Mouse (Mus musculus): ENCODE measurements around the gene Vps4b. TPM values are rescaled to one million over a fixed set of nuclear protein-coding genes. Genes with fewer than 3 reads are reported as not detected.
"Not testable (repeated sequence)": the region's sequence is repeated elsewhere in the genome, so short reads cannot be mapped to it uniquely, and the experiment has no call there.

The Vps4b gene
- total RNA-seq, 1 experiment from 2014 or later: 156 TPM

DNA sequence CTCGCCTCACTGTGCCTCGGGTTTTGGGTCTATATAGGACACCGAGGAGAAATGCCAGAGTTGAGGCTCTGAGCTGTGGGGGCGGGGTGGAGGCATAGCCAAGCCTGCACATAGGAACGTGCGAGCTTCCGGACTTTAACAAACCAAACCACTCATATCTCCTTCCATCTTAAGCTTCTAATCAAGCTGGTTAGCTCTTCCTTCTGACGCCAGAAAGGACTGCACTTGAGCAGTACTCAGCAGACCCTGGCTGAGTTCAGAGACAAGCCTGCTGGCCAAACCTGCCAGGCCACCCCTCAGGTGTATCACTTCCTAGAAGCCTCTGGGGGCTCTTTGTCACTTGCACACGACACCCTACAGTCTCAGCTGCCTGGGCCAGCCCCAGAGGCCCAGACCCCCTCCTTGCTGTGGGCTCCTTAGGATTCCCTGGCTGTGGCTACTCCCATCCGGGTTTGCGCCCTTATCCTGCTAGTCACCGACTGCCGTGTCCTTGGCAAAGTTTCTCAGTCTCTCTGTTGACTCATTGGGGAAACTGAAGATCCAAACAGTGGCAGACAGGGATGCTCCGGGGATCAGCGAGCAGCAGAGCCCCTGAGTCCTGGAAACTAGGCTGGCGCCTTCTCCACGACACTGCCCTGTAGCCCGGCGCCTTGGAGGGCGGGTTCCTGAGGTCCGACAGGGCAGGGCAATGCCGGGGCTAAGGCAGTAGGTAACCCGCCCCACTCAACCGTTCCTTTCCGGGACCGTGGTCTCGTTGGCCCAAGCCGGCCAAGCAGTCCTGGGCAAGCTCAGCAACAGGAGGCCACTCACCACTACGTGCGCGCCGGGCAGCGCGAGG, 37.6 kb downstream of the Vps4b start:
- peak; percentile 7; the same call in 1 of the 2 replicates for ATAC-seq (ENCODE audit: extremely low read depth, insufficient number of reproducible peaks, low FRiP score, poor library complexity, severe bottlenecking)

DNA sequence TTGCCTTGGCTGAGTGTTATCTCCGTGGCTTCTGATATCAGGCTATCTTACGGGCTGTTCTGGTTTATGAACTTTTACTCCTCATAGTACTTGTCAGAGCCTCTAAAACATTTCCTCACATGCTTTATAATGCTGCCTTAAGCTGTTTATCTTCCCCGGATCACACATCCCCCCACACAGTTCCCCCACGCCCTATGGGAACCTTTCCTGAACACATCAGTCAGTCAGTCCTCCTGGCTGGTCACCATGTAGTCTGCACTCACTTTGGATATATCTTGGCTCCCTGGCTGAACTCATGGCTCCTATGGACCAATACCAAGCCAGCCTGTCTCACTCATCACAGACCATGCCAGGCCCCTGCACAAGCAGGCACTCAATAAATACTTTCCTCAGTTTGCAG, 39.9 kb downstream of the Vps4b start:
- ATAC-seq (ENCODE audit: extremely low read depth, insufficient number of reproducible peaks, low FRiP score, poor library complexity, severe bottlenecking): no peak

DNA sequence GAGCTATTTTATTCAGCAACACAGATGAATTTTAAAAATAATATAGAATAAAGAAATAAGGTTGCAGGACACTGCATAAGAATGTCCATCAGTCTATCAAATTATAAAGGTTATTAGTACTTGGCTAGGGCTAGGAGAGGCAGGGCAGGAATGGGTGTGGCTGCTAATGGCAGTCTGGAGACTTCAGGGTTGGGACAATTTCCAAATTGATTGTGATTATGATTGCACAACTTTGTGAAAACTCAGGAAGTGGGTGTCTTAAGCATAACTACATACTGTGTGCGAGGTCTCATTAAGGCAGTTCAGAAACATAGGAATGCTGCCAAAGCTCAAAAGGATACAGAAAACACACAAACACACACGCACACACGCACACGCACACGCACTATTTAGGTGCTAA, 44.5 kb downstream of the Vps4b start:
- ATAC-seq (ENCODE audit: extremely low read depth, insufficient number of reproducible peaks, low FRiP score, poor library complexity, severe bottlenecking): no peak

DNA sequence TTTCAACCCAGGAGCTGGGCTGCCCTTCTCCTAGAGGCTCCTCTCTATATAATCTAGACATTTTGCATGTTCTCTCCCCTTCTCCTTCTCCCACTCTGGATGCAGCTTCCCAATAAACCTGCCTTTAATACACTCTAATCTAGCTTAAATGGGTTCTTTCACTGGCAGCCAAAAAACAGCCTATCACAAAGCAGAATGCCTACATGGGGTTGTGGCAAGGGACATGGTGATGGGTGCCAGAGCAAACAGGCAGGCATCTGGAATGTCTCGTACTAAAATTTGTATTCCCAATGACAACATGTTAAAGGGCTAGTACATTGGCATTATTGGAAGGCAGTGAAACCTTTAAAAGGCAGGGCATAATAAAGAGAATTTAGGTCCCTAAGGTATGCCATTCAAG, 45.9 kb downstream of the Vps4b start:
- no peak for ATAC-seq (ENCODE audit: extremely low read depth, insufficient number of reproducible peaks, low FRiP score, poor library complexity, severe bottlenecking)

DNA sequence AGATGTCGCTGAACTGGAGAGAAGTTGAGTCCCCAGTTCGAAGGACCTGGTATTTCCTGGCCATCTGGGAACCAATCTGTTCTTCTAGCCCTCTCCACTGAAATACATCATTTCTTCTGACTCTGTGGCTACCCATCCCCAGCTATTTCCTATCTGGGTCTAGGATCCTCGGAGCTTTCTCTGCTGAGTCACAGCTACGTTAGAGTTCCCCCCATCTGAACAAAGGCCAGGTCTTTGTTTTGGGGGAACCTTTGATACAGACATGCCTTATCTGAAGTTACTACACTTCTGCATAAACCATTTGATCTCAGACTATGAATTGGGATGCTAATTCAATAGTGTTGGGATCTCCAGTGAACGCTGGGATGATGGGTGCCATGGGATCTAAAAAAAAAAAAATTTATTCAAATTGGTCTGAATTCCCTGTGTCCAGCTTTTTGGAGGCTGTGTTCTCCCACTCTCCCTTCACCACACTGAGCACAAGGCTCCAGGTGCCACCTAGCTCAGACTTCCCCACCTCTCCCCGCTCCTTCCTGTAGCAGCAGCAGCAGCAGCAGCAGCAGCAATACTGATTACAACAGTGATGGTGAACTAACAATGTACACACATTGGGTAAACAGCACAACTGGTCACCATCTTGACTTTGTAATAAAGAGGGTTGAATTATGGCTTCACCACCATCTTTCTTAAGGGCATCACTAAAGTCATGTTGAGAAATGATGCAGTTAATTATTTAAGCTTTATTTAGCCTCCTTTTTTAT, 47.8 kb downstream of the Vps4b start:
- ATAC-seq (ENCODE audit: extremely low read depth, insufficient number of reproducible peaks, low FRiP score, poor library complexity, severe bottlenecking): no peak

DNA sequence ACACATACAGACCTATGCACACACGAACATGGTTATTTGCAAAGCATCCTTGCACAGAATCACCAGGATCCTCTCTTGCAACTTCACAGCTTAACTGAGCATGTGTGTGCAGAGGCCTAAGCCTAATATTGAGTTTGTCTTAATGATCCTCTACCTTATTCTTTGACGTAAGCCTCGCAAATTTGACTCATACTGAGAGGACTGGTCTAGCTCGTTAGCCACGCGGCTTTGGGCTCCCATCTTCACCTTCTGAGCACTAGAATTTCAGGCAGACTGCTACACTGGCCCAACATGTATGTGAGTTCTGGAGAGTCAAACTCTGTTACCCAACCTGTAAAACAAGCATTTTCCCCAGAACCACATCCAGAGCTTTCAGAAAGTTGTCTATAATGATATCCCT, 53.5 kb downstream of the Vps4b start:
- ATAC-seq (ENCODE audit: extremely low read depth, insufficient number of reproducible peaks, low FRiP score, poor library complexity, severe bottlenecking): no peak

DNA sequence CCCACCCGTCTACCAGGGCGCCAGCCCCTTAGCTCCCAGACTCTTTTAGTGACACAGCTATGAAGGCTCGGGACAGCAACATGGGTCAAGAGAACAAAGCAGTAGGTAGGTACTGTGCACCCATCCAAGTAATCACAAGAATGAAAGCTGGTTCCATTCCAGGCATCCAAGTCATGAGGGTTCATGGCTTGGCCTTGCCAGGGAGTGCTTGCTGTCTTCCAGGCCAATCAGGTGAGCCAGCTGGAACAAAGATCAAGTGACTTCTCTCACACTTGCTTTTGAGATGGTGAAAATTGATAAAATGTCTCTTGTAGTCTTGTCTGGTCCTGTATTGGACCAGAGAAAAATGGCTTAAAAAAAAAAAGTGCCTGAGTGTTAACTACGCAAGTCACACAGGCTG, 55.8 kb downstream of the Vps4b start:
- ATAC-seq (ENCODE audit: extremely low read depth, insufficient number of reproducible peaks, low FRiP score, poor library complexity, severe bottlenecking): no peak

DNA sequence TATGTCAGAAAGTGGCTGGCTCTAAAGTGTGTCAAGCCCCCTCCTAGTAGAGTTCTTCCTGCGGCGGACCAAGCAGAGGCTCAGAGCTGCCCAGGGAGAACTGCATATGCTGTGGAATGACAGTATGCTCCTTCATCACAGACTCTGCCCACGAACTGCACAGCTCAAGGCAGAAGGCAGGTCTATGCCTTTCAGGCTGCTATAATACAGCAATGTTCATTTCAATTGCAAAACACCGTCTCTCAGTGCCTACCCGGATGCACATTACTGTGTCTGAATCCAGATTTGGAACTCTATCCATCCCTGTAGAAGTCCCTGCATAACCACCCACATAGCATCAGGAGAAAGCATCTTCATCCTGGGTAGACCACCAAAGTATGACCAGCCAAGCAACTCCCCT, 56.7 kb downstream of the Vps4b start:
- ATAC-seq (ENCODE audit: extremely low read depth, insufficient number of reproducible peaks, low FRiP score, poor library complexity, severe bottlenecking): no peak

DNA sequence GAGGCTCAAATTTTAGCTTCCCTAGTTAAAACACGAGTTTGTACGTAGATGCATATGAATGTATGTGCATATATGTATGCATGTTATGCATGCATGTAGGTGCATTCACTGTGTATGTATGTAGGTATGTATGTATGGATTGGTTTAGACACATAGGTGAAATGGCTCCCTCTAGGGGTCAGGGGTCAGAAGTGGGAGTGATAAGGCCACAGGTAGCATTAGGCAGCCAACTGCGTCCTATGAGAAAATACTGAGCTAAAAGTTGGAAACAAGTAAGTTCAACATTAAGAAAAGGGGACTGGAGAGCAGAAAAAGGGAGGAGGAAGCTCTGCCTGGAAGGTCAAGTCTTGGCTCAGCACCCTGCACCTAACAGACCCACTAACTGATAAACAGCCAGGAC, 58.4 kb downstream of the Vps4b start:
- peak; percentile 52 for ATAC-seq (ENCODE audit: extremely low read depth, insufficient number of reproducible peaks, low FRiP score, poor library complexity, severe bottlenecking)

DNA sequence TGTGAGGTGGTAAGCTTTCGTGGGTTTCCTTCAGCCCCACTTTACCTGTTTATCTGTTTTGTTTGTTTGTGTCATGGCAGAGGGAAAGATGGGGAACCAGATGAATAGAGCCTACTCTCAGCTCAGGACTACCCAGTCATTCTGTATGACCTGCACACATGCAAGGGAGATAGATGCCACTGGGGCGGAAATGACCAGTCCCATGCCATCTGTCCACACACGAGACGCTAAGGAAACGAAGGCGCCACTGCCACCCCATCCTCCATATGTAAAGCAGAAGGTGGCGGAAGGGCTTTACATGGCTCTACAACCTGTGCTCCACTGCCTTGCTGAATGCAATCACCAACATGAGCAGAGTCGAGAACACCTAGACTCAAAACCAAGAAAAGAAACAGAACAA, 60.3 kb downstream of the Vps4b start:
- ATAC-seq (ENCODE audit: extremely low read depth, insufficient number of reproducible peaks, low FRiP score, poor library complexity, severe bottlenecking): no peak

DNA sequence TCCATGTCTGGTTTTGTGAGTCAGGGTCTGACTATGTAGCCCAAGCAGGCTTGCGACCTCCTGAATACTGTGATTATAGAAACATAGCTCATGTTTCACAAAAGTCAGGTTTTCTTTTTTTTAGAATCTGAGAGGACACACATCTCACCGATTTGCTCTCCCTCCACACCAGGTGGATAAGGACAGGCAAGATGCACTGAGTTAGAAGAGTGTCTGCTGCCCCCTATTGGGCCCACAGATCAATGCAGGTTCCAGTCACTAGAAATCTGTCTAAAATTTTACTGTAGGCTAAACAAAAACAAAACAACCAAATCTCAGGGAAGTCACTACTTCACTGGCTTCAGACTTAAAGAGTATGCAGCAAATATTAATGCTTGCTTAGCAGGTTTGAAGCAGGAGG, 60.9 kb downstream of the Vps4b start:
- peak; percentile 77 for ATAC-seq (ENCODE audit: extremely low read depth, insufficient number of reproducible peaks, low FRiP score, poor library complexity, severe bottlenecking)

DNA sequence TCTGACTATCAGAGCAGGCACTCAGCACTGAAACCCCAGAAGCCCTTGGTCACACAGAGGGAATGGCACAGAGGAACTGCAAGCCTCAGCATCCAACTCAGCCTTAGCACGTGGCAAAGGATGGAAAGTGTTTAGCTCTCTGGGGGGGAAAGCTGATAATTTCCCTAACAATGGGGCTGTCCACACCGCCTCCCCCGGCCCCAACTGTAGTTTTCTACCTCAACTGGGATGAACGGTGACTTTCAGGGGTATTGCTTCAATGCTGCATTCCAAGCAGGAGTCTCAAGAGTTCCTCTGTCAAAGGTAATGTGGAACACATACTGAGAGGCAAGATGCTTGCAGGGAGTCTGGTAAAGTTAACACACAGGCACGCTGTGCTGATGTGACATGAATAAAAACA, 74.5 kb downstream of the Vps4b start:
- ATAC-seq (ENCODE audit: extremely low read depth, insufficient number of reproducible peaks, low FRiP score, poor library complexity, severe bottlenecking): no peak

DNA sequence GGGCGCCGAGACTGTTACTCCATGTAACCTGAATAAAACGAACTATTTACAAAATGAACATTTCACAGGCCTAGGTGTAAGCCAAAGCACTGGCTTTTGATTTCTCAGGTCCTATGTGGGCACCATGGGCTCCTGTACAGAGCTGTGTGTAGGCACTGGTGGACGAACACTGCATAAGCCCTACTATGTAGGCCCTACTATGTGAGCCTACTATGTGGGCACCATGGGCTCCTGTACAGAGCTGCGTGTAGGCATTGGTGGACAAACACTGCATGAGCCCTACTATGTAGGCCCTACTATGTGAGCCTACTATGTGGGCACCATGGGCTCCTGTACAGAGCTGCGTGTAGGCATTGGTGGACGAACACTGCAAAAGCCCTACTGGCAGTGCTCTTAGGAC, 78.8 kb downstream of the Vps4b start:
- ATAC-seq (ENCODE audit: extremely low read depth, insufficient number of reproducible peaks, low FRiP score, poor library complexity, severe bottlenecking): not testable (repeated sequence)

DNA sequence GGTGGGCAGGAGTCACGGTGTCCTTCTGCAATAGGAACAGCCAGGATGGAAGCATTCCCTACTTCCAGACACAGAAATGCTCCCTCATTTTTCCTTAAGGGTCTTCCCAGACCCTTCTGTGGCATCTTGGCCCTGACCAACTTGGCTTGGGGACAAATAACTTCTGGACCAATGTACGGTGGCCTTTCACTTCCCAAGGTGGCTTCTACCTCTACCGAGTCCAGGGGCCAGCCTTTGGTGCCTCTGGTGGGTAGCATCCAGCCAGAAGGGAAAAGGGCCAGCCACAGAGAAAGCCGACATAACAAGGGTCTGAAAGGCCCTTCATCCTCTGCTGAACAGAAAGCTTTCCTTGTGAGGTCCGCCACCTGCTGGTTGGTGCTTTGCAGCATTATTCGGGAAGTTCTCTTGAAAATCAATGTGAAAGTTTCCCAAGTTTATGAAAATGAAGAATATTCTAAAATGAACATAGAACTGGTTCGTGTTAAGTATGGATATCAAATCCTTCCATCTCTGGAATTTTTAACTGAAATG, 79.4 kb downstream of the Vps4b start:
- ATAC-seq (ENCODE audit: extremely low read depth, insufficient number of reproducible peaks, low FRiP score, poor library complexity, severe bottlenecking): no peak; the same call in 1 of the 2 replicates

DNA sequence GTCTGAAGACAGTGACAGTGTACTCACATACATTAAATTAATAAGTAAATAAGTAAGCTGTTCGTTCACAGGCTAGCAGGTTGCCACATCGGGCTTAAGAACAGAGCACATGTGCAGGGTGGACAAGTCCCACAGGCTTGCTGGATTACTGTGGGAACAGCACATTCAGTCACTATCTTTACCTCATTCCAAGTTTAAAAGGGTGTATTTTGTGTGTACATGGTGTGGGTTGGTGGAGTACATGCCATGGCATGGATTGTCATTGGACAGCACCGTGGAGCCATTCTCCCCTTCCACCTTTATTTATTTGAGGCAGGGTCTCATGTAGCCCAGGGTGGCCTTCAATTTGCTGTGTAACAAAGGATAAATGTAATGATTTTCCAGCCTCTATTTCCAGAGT, 80.4 kb downstream of the Vps4b start:
- no peak for ATAC-seq (ENCODE audit: extremely low read depth, insufficient number of reproducible peaks, low FRiP score, poor library complexity, severe bottlenecking)

DNA sequence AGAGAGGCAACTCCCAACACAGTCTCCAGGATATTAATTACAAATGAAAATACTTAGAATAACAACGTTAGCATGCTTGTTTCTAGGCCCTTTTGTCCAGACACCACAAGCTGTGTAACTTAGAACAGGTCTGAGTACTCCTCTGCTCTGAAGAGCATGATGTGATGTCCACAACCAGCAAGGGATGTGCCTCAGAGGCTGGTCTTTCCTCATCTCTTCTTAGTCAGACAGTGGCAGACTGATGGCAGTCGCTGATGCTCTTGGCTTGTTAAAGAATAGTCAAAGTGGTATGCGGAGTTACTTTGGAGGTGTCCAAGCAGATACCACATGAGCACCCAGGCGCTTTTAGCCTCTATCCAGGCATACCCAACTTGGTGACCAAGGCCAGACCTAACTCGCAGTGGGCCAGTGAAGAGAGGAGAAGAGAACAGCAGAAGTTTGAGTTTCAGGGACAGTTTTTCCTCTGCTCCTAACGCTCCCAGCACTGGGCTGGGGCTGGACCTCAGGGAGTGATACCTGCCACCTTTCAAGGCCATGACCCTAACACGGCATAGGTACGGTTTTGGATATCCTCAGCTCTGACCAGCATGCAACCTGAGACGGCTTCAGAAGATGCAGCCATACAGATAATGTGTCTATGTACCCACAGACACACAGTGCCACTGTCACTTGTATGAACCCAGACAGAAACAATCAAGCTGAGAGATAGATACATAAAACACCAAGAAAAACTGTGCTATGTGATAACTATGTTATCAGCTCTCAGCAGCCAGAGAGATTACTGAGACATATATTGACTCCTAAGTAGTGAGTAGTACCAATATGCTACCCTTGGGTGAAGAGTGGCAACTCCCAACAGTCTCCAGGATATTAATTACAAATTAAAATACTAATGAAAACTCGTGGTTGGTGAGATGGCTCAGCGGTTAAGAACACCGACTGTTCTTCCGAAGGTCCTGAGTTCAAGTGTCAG, 81.1 kb downstream of the Vps4b start:
- ATAC-seq (ENCODE audit: extremely low read depth, insufficient number of reproducible peaks, low FRiP score, poor library complexity, severe bottlenecking): no peak

DNA sequence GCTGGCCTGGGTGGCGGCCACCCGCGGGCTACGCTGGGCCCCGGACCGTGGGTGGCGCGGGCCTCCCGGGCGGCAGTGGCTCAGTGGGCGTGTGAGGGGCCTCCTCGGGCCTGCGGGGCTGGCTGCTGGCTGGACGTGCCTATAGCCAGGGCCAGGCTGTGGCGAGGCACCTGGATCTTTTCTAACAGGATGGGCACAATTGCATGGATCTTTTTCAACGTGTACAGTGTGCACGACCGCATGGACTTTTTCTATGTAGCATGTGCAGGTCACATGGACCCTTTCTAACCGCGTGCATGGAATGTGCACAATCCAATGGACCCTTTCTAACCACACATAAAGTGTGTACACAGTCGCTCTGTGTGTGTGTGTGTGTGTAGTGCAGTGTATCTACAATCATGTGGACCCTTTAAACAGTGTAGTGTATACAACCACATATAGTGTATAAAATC, 82.0 kb downstream of the Vps4b start:
- no peak for ATAC-seq (ENCODE audit: extremely low read depth, insufficient number of reproducible peaks, low FRiP score, poor library complexity, severe bottlenecking)
